Mouse (Mus musculus) CH12.LX (cell line): ENCODE measurements around the gene Sik3. TPM values are rescaled to one million over a fixed set of nuclear protein-coding genes. Genes with fewer than 3 reads are reported as not detected.

Experiments
- DNase-seq: peaks from one replicate; pipeline ENCODE4 v3.0.0-alpha.2; 2013; ENCODE audit errors: extremely low read depth
- H3K27ac ChIP-seq: 2 replicates; pipeline ENCODE4 v1.5.1; 2012; ENCODE audit warnings: low read depth, mild to moderate bottlenecking, control low read depth, moderate library complexity; ENCODE audit not compliant: insufficient read depth
- H3K27me3 ChIP-seq: replicated peaks from 2 replicates; pipeline ENCODE3; 2012; ENCODE audit warnings: inconsistent platforms
- H3K36me3 ChIP-seq, 2 experiments: replicated peaks in 1 of 2; 2 replicates each; pipeline versions ENCODE3 to v1.6.1; 2012; ENCODE audit warnings: inconsistent platforms in 1 of 2, low read length in 1 of 2, mild to moderate bottlenecking in 1 of 2, mixed read lengths in 1 of 2, moderate library complexity in 1 of 2; ENCODE audit not compliant: control insufficient read depth in 1 of 2, insufficient read depth in 1 of 2
- H3K4me1 ChIP-seq, 2 experiments: 2 replicates each; pipeline ENCODE4 v1.6.1; 2012; ENCODE audit warnings: inconsistent platforms in 1 of 2, moderate library complexity in 1 of 2; ENCODE audit not compliant: insufficient read depth in 2 of 2, control insufficient read depth in 1 of 2
- H3K4me2 ChIP-seq: 2 replicates; pipeline ENCODE4 v1.6.1; 2012; ENCODE audit warnings: low read depth, mild to moderate bottlenecking, control low read depth; ENCODE audit not compliant: poor library complexity, insufficient read depth, severe bottlenecking
- H3K4me3 ChIP-seq, 3 experiments: fragments of 150-350 bp in 1 of 3; sonication (generic) in 1 of 3; replicated peaks in 1 of 3; 2 replicates each; pipeline versions ENCODE3 to v1.5.1; 2011 to 2012; ENCODE audit warnings: low read depth in 2 of 3, low read length in 2 of 3, mild to moderate bottlenecking in 2 of 3, moderate library complexity in 2 of 3, control low read depth in 1 of 3, improper control_type of control experiment in 1 of 3, inconsistent platforms in 1 of 3, mixed read lengths in 1 of 3; ENCODE audit not compliant: poor library complexity in 1 of 3
- H3K79me2 ChIP-seq: replicated peaks from 2 replicates; pipeline ENCODE4 v1.6.1; 2012; ENCODE audit warnings: mild to moderate bottlenecking, moderate library complexity; ENCODE audit not compliant: control insufficient read depth, poor library complexity, insufficient read depth, severe bottlenecking; ENCODE audit errors: extremely low read depth
- H3K9ac ChIP-seq: 2 replicates; pipeline ENCODE4 v1.6.1; 2012; ENCODE audit warnings: low read depth, mild to moderate bottlenecking, control low read depth, moderate library complexity; ENCODE audit not compliant: insufficient read depth
- H3K9me3 ChIP-seq: replicated peaks from 2 replicates; pipeline ENCODE3; 2012; ENCODE audit warnings: low read length, inconsistent platforms, mixed read lengths
- ETS1 ChIP-seq: conservative IDR thresholded peaks from 2 replicates; pipeline ENCODE4 v1.6.1; 2012; ENCODE audit warnings: low read depth, mild to moderate bottlenecking, inconsistent platforms, low read length, improper control_type of control experiment, moderate library complexity
- GABPA ChIP-seq: IDR thresholded peaks from 2 replicates; pipeline ENCODE4 v1.6.1; 2012; ENCODE audit warnings: low read depth, low read length, improper control_type of control experiment, inconsistent platforms; ENCODE audit not compliant: insufficient replicate concordance
- HCFC1 ChIP-seq: IDR thresholded peaks from 2 replicates; pipeline ENCODE4 v1.6.1; 2012; ENCODE audit warnings: low read depth, mild to moderate bottlenecking, inconsistent platforms, low read length, improper control_type of control experiment
- JUN ChIP-seq: IDR thresholded peaks from 2 replicates; pipeline ENCODE4 v1.6.1; 2011; ENCODE audit warnings: low read depth, mild to moderate bottlenecking, low read length, improper control_type of control experiment, moderate library complexity; ENCODE audit not compliant: insufficient read depth
- KAT2A ChIP-seq: IDR thresholded peaks from 2 replicates; pipeline ENCODE4 v1.6.1; 2012; ENCODE audit warnings: low read length, improper control_type of control experiment, inconsistent platforms; ENCODE audit not compliant: insufficient replicate concordance
- MAX ChIP-seq: IDR thresholded peaks from 2 replicates; pipeline ENCODE4 v1.6.1; 2011; ENCODE audit warnings: low read length, improper control_type of control experiment
- MAZ ChIP-seq: IDR thresholded peaks from 2 replicates; pipeline ENCODE4 v1.6.1; 2012; ENCODE audit warnings: low read depth, mild to moderate bottlenecking, inconsistent platforms, low read length, improper control_type of control experiment, moderate library complexity
- MEF2A ChIP-seq: IDR thresholded peaks from 2 replicates; pipeline ENCODE4 v1.6.1; 2014; ENCODE audit warnings: low read depth, mild to moderate bottlenecking, inconsistent platforms, low read length, improper control_type of control experiment, borderline replicate concordance
- MXI1 ChIP-seq: IDR thresholded peaks from 2 replicates; pipeline ENCODE4 v1.6.1; 2011; ENCODE audit warnings: mild to moderate bottlenecking, low read depth, low read length, improper control_type of control experiment
- MYC ChIP-seq: IDR thresholded peaks from 2 replicates; pipeline ENCODE4 v1.6.1; 2011; ENCODE audit warnings: low read depth, mild to moderate bottlenecking, improper control_type of control experiment, low read length
- PAX5 ChIP-seq: IDR thresholded peaks from 2 replicates; pipeline ENCODE4 v1.6.1; 2012; ENCODE audit warnings: low read length, inconsistent platforms, mixed read lengths
- POLR2AphosphoS2 ChIP-seq: IDR thresholded peaks from 2 replicates; pipeline ENCODE4 v1.6.1; 2011; ENCODE audit warnings: low read depth, low read length, improper control_type of control experiment
- TCF12 ChIP-seq: IDR thresholded peaks from 2 replicates; pipeline ENCODE4 v1.6.1; 2014; ENCODE audit warnings: low read depth, mild to moderate bottlenecking, inconsistent platforms, low read length, improper control_type of control experiment
- UBTF ChIP-seq: IDR thresholded peaks from 2 replicates; pipeline ENCODE4 v1.6.1; 2012; ENCODE audit warnings: low read depth, mild to moderate bottlenecking, inconsistent platforms, low read length, improper control_type of control experiment, moderate library complexity
- USF1 ChIP-seq: IDR thresholded peaks from 2 replicates; pipeline ENCODE4 v1.6.1; 2014; ENCODE audit warnings: low read depth, mild to moderate bottlenecking, inconsistent platforms, low read length, improper control_type of control experiment
- ZC3H11A ChIP-seq: IDR thresholded peaks from 2 replicates; pipeline ENCODE4 v1.6.1; 2012; ENCODE audit warnings: low read depth, mild to moderate bottlenecking, inconsistent platforms, low read length, improper control_type of control experiment
- ZMIZ1 ChIP-seq: IDR thresholded peaks from 2 replicates; pipeline ENCODE4 v1.6.1; 2012; ENCODE audit warnings: low read depth, mild to moderate bottlenecking, inconsistent platforms, low read length, improper control_type of control experiment
- ZNF384 ChIP-seq: IDR thresholded peaks from 2 replicates; pipeline ENCODE4 v1.6.1; 2012; ENCODE audit warnings: low read depth, low read length, improper control_type of control experiment, inconsistent platforms
- dilution Hi-C: fragments of 300-500 bp; cut with MboI; formaldehyde crosslinking; loops from 2 replicates; pipeline ENCODE4 v1.14.3; 2020; ENCODE audit warnings: low sequenced_read_pairs; ENCODE audit not compliant: extremely low pct_unique_long_range_greater_than_20kb, extremely low pct_ligation_motif_present
- in situ Hi-C: fragments of 300-500 bp; cut with MboI; formaldehyde crosslinking; loops from 3 replicates; pipeline ENCODE4 v1.14.3; 2019; ENCODE audit warnings: low sequenced_read_pairs, low pct_ligation_motif_present, low pct_unique_long_range_greater_than_20kb, mixed read lengths
- polyA plus RNA-seq: library from polyadenylated mRNA; unstranded; fragments of >175 nt; gene quantifications from 2 replicates; pipeline ENCODE4 v1.2.1, GENCODE M21; 2012; ENCODE audit warnings: low read depth; ENCODE audit not compliant: insufficient read length
- total RNA-seq, 2 experiments: library from RNA; depleted of rRNA; stranded (reverse); fragments of 300-350 nt in 1 of 2; fragments of >200 nt in 1 of 2; gene quantifications; 2 replicates each; pipeline ENCODE4 v1.2.3; 2012 to 2014

Gene Sik3
- total and polyA plus RNA-seq, 3 experiments, result 14.9 to 29.8 (median 21.4) TPM

DNA sequence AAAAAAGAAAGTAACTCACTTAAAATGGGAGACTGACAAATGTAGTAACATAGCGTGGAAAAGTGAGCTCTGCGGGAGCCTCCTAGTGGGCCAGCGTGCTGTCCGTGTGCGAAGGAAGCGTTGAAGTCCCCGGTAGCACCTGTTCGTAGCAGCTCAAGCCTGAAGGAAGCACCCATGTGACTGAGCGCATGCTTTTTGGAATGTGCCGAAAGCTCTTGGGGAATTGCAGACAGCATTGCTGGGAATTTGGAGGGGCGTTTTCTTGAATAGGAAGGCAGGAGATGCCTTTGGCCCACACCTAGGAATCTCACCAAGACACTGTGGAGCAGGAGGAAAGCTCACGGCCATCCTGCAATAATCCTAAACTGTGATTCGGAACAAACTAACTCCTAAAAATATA, 26.2 kb downstream of the Sik3 start:
- H3K4me2 ChIP-seq, result no peak overlapping the region
- H3K9ac ChIP-seq, result no peak overlapping the region
- peaks cover 0 to 54% of the 10 kb centered on the region in 2 experiments for H3K36me3 ChIP-seq
- in situ Hi-C loops (no loop called here), dilution Hi-C loops (no loop called here)
- H3K9me3 ChIP-seq, result no peaks in the 10 kb centered on the region
- H3K27ac ChIP-seq, result no peak overlapping the region
- no peaks in the 10 kb centered on the region for H3K27me3 ChIP-seq
- H3K4me1 ChIP-seq, result peaks cover 1 to 32% of the 10 kb centered on the region in 2 experiments
- TF ChIP-seq TCF12, result no peak
- TF ChIP-seq MAX, result no peak
- TF ChIP-seq UBTF, result no peak
- TF ChIP-seq USF1, result no peak
- TF ChIP-seq MXI1, result no peak
- TF ChIP-seq POLR2AphosphoS2, result no peak
- no peak for TF ChIP-seq MAZ
- no peak for TF ChIP-seq HCFC1
- no peak for DNase-seq
- H3K4me3 ChIP-seq, result no peak overlapping the region
- peaks cover 37% of the 10 kb centered on the region for H3K79me2 ChIP-seq

DNA sequence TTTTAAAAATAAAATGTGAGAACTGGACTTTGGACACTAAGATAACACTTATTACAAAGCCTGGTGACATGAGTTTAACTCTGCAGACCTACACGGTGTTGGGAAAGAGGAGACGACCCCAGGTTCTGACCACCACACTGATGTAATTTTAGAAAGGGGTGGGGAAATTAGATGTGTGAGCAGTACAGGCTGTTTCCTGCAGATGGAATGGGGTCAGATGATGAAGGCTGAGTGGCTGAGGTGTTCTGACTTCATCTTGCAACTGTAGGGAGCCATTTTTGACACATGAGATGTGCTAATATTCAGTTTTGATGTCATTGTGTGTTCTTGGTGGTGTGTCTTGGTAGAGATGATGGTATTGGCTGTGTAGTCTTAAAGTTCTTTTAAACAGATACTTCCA, 28.6 kb downstream of the Sik3 start:
- no peak overlapping the region for H3K4me2 ChIP-seq
- DNase-seq, result no peak
- H3K4me3 ChIP-seq, result no peak overlapping the region
- peaks cover 39% of the 10 kb centered on the region for H3K79me2 ChIP-seq
- TF ChIP-seq MYC, result no peak
- TF ChIP-seq PAX5, result no peak
- TF ChIP-seq USF1, result no peak
- TF ChIP-seq GABPA, result no peak
- no peak for TF ChIP-seq JUN
- TF ChIP-seq MEF2A, result no peak
- no peak for TF ChIP-seq KAT2A
- no peak for TF ChIP-seq ZMIZ1
- TF ChIP-seq ZNF384, result no peak
- TF ChIP-seq ZC3H11A, result no peak
- TF ChIP-seq UBTF, result no peak
- TF ChIP-seq ETS1, result no peak
- in situ Hi-C loops, result no loop called here
- H3K36me3 ChIP-seq, result peaks cover 0 to 52% of the 10 kb centered on the region in 2 experiments
- no peaks in the 10 kb centered on the region for H3K27me3 ChIP-seq
- no peak overlapping the region for H3K9ac ChIP-seq
- no peak overlapping the region for H3K27ac ChIP-seq
- dilution Hi-C loops, result no loop called here
- peaks cover 4 to 26% of the 10 kb centered on the region in 2 experiments for H3K4me1 ChIP-seq
- H3K9me3 ChIP-seq, result no peaks in the 10 kb centered on the region
